9 mouse cellular contexts compared by ENCODE assay signal in genomic region chr15:91190026-91190425, GRCm38 (mm10). TPM values are rescaled to one million over a fixed set of nuclear protein-coding genes. Genes with fewer than 3 reads are reported as not detected.
DNase-seq lines count a peak whose midpoint lies in the region; ATAC-seq lines count a peak whose summit lies in the region.
"Had no signal": no experiment of that assay in that cellular context is flagged by ENCODE, and none has a peak within 500 bp of the region (broad histone marks: within the 10 kb centered on the region; RNA-seq: fewer than 3 reads in every experiment).

No protein-coding gene starts in this region.

- H3K36me3 ChIP-seq in heart, embryonic 13.5 days: no peaks in the 10 kb centered on the region
- H3K36me3 ChIP-seq in hindbrain, embryonic 15.5 days: no peaks in the 10 kb centered on the region
- H3K36me3 ChIP-seq in midbrain, embryonic 14.5 days (ENCODE audit: control insufficient read depth, insufficient read depth, low read length): no peaks in the 10 kb centered on the region

- H3K27me3 ChIP-seq in heart, embryonic 13.5 days (replicated peaks): no peaks in the 10 kb centered on the region; the same call in 1 of the 2 replicates
- H3K27me3 ChIP-seq in hindbrain, embryonic 15.5 days: no peaks in the 10 kb centered on the region
- no peaks in the 10 kb centered on the region for H3K27me3 ChIP-seq in midbrain, embryonic 14.5 days (ENCODE audit: control insufficient read depth, insufficient read depth, low read length)

- H3K27ac ChIP-seq in heart, embryonic 13.5 days (replicated peaks): no peak overlapping the region
- no peak overlapping the region for H3K27ac ChIP-seq in hindbrain, embryonic 15.5 days (replicated peaks)
- 0 out of 2 replicates have a peak overlapping the region, but pooled peaks have one; percentile 22 for H3K27ac ChIP-seq in midbrain, embryonic 14.5 days (replicated peaks; ENCODE audit: low read depth, low read length)

- peak overlapping the region; percentile 76 for H3K4me2 ChIP-seq in heart, embryonic 13.5 days
- H3K4me2 ChIP-seq in hindbrain, embryonic 15.5 days: peak overlapping the region; percentile 82
- H3K4me2 ChIP-seq in midbrain, embryonic 14.5 days (ENCODE audit: low read length): peak overlapping the region; percentile 87

- no peak for ATAC-seq in heart, embryonic 13.5 days (ENCODE audit: extremely low read depth, insufficient number of reproducible peaks, low FRiP score, low TSS enrichment)
- no peak for ATAC-seq in hindbrain, embryonic 15.5 days (ENCODE audit: low FRiP score, low read depth)
- no peak for ATAC-seq in midbrain, embryonic 14.5 days (ENCODE audit: low FRiP score, low TSS enrichment)
- ATAC-seq in erythroid progenitor cell, adult 5-6 weeks (replicated peaks; ENCODE audit: low FRiP score, poor library complexity, severe bottlenecking): no peak

- H3K4me1 ChIP-seq in heart, embryonic 13.5 days: peaks cover 17% of the 10 kb centered on the region
- H3K4me1 ChIP-seq in hindbrain, embryonic 15.5 days (replicated peaks): peaks cover 18% of the 10 kb centered on the region
- H3K4me1 ChIP-seq in midbrain, embryonic 14.5 days (ENCODE audit: control insufficient read depth, insufficient read depth, low read length): peaks cover 13% of the 10 kb centered on the region; the same call in 1 of the 2 replicates

- 54% methylated on average over 4 of the region's 4 CpGs for WGBS in heart, embryonic 13.5 days
- 15% methylated on average over 4 of the region's 4 CpGs for WGBS in hindbrain, embryonic 15.5 days
- WGBS in midbrain, embryonic 14.5 days: 5% methylated on average over 4 of the region's 4 CpGs

- peak overlapping the region; percentile 57 for H3K4me3 ChIP-seq in heart, embryonic 13.5 days
- peak overlapping the region; percentile 45 for H3K4me3 ChIP-seq in hindbrain, embryonic 15.5 days
- H3K4me3 ChIP-seq in midbrain, embryonic 14.5 days (replicated peaks; ENCODE audit: low read depth, low read length): peak overlapping the region; percentile 53

- H3K9me3 ChIP-seq in heart, embryonic 13.5 days: no peaks in the 10 kb centered on the region
- H3K9me3 ChIP-seq in hindbrain, embryonic 15.5 days: no peaks in the 10 kb centered on the region
- H3K9me3 ChIP-seq in midbrain, embryonic 14.5 days (ENCODE audit: control insufficient read depth, low read length): no peaks in the 10 kb centered on the region

- H3K9ac ChIP-seq in heart, embryonic 13.5 days: no peak overlapping the region
- peak overlapping the region; percentile 50; the same call in 1 of the 2 replicates for H3K9ac ChIP-seq in hindbrain, embryonic 15.5 days
- H3K9ac ChIP-seq in midbrain, embryonic 14.5 days (replicated peaks; ENCODE audit: low read length): peak overlapping the region; percentile 58; the same call in 1 of the 2 replicates

- DNase-seq in heart, postnatal 4 days: no peak
- peak; percentile 36 for DNase-seq in embryo, embryonic 9.5 days (ENCODE audit: extremely low spot score)
- peak; percentile 53 for DNase-seq in midbrain, embryonic 14.5 days
- no peak for DNase-seq in spleen, postnatal 10 days (ENCODE audit: low spot score in 2 of 2)
- DNase-seq in right cerebral cortex, postnatal 10 days (ENCODE audit: low spot score in 2 of 2): no peak
- DNase-seq: lung, adult 18-20 months had no signal

RNA-seq across cellular contexts. Expression of gene Abcd2, which starts 1.6 kb away (rescaled TPM):
- 1.0 and 1.7 TPM in 2 replicates for polyA plus RNA-seq in heart, embryonic 13.5 days (2015; fragmentation: Nextera tagmentation; extraction: Ambion mirVana)
- total RNA-seq in heart, postnatal 4 days (2021): 1 to 10 TPM; 1.2 to 1.4 TPM
- 6.9 and 11.1 TPM in 2 replicates for polyA plus RNA-seq in hindbrain, embryonic 15.5 days (2015; fragmentation: Nextera tagmentation; extraction: Ambion mirVana)
- 6.9 and 11.8 TPM in 2 replicates for polyA plus RNA-seq in midbrain, embryonic 14.5 days (2014; fragmentation: Nextera tagmentation; extraction: Ambion mirVana)
- 5.4 and 5.8 TPM in 2 replicates for total RNA-seq in erythroid progenitor cell, adult 5-6 weeks (2015; ENCODE audit: low replicate concordance)
- 3.9 and 7.2 TPM in 2 replicates for total RNA-seq in erythroid progenitor cell, adult 5-6 weeks (2017; ENCODE audit: low replicate concordance)

RNA-seq across cellular contexts. Expression of gene CN725425, which starts 9.3 kb away (rescaled TPM):
- not detected in 2 replicates for polyA plus RNA-seq in heart, embryonic 13.5 days (2015; fragmentation: Nextera tagmentation; extraction: Ambion mirVana)
- total RNA-seq in heart, postnatal 4 days (2021): not detected
- not detected in 2 replicates for polyA plus RNA-seq in hindbrain, embryonic 15.5 days (2015; fragmentation: Nextera tagmentation; extraction: Ambion mirVana)
- polyA plus RNA-seq in midbrain, embryonic 14.5 days (2014; fragmentation: Nextera tagmentation; extraction: Ambion mirVana): 0.11 TPM in 1 of 2 replicates, not detected in the other
- total RNA-seq in erythroid progenitor cell, adult 5-6 weeks (2015; ENCODE audit: low replicate concordance): not detected in 2 replicates
- total RNA-seq in erythroid progenitor cell, adult 5-6 weeks (2017; ENCODE audit: low replicate concordance): not detected in 2 replicates

Comparison
In these comparisons a context has a peak if more than half of its experiments do, and no peak if none do; other contexts are left out.
1. DNase-seq: peak in embryo, embryonic 9.5 days (single experiment) and midbrain, embryonic 14.5 days (single experiment); none in heart, postnatal 4 days (single experiment), spleen, postnatal 10 days (0 of 2) and right cerebral cortex, postnatal 10 days (0 of 2).
2. Peak in every context shown above with its lines, with median percentiles within 50 percentile points of each other: H3K4me2 ChIP-seq and H3K4me3 ChIP-seq.